Mouse (Mus musculus): ENCODE data around the gene Daglb.
"Not testable (repeated sequence)": the region's sequence is repeated elsewhere in the genome, so short reads cannot be mapped to it uniquely, and the experiment has no call there.

Daglb gene

DNA sequence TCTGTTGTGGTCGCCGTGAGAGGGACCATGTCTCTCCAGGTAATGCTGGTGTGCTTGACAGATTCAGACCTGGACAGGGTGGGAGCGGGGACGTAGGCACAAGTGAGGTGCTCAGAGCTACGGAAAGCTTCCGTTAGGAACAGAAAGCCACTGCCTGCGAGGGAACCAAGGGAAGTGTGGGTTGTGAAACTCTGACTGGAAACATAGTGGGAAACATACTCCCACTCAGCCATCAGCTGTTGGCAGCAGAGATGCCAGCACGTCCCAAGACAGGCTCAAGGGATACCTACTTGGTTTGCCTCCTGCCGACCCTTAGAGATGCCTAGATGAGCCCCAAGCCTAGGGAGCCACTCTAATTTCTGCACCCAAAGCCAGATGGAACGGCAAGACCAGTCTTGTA is 22.8 kb downstream of the Daglb start:
- DNase-seq (ENCODE audit: low read depth, low spot score), result no peak

DNA sequence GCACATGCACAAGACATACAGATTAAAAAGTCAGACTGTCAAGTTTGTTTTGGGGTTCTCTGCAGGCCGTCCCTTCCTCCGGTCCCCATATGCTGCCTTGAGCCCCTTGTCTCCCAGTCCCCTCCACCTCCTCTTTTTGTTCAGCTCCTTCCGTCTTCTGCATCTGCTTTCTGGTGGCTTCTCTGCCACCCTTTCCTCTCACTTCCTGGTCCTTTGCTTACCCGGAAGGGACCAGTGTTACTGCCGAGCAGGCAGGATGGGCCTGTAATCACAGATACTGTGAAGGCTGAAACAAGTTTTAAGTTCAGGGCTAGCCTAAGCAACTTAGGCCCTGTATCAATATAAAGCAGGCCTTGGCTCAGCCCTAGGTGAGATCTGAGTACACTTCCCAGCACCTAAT is 23.6 kb downstream of the Daglb start:
- no peak for DNase-seq (ENCODE audit: low read depth, low spot score)

DNA sequence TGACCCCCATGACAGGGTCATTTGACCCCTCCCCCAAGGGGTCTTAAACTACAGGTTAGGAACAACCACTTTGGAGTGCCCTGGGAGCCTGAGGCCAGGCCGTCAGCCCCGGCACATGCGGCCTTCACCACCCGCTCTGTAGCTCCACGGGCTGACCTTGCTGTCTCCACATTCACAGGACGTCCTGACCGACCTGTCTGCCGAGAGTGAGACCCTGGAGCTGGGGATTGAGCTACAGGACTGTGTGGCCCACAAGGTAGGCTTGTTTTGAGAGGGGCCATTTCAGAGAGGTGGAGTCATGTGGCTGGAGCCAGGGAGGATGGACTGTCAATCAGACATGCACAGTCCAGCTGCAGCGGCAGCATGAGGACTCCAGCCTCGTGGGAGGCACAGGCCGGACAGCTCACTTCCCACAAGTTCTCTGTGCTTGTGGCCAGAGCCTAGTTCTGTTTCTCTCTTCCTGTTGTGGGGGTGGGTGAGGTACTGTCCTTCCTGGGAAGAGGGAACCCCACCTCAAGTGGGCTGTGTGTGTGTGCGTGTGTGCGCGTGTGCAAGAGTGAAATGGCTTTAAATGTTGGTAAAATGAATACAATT is 25.5 kb downstream of the Daglb start:
- DNase-seq (ENCODE audit: low read depth, low spot score), result no peak

DNA sequence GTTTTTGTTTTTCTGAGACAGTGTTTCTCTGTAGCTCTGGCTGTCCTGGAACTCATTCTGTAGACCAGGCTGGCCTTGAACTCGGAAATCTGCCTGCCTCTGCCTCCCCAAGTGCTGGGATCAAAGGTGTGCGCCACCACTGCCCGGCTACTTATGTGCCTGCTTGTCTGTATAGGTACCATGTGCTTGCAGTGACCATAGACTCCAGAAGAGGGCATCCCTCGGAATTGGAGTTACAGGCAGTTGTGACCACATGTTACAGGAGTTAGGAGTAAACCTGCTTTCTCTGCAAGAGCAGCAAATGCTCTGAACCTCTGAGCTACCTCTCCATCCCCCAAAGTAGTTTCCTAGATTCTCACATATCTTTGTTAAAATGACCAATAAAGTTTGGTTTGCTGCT is 27.4 kb downstream of the Daglb start:
- no peak for DNase-seq (ENCODE audit: low read depth, low spot score)

DNA sequence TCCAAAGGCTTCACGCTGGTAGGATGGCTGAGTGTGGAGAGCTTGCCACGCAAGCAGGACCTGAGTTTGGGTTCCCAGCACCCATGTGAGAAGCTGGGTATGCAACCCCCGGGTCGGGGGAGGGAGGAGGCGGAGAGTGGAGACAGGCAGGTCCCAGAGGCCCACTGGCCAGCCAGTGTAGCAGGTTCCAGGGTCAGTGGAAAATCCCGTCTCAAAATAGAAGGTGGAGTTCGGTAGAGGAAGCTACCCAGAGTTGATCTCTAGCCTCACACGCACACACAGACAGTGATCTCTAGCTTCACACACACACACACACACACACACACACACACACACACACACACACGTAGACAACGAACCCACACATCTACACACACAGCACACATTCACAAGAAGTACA is 28.8 kb downstream of the Daglb start:
- no peak for DNase-seq (ENCODE audit: low read depth, low spot score)

DNA sequence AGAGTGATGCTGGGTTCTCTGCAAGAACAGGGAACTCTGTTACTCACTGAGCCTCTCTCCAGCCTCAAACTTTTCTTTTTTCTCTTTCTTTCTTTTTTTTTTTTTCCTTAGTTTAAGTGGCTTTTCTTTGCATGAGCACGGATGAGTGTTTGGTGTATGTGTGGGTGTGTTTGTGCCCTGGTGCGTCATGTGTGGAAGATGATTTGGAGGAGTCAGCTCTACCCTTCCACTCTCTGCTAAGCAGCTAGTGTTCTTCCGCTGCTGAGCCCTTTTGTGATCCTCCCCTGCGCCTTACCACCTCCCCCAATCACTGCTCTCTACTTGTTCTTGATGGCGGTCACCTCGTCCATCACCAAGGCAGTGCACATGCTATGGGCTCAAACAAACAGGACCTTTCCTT is 31.3 kb downstream of the Daglb start:
- no peak for DNase-seq (ENCODE audit: low read depth, low spot score)

DNA sequence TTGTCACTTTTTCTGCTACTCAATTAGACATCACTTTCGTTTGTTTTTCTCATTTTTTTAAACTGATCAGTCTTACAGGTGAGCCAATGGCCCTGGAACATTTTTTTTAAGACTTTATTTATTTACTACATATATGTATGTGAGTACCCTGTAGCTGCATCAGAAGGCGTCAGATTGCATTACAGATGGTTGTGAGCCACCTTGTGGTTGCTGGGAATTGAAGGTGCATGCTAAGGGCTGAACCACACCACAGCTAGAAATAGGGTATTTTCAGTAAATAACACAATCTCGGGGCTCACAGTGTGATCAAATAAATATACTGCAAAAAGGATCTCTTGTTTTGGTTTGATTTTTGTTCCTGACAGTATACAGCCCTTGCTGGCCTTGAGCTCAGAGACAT is 33.1 kb downstream of the Daglb start:
- DNase-seq (ENCODE audit: low read depth, low spot score), result no peak

DNA sequence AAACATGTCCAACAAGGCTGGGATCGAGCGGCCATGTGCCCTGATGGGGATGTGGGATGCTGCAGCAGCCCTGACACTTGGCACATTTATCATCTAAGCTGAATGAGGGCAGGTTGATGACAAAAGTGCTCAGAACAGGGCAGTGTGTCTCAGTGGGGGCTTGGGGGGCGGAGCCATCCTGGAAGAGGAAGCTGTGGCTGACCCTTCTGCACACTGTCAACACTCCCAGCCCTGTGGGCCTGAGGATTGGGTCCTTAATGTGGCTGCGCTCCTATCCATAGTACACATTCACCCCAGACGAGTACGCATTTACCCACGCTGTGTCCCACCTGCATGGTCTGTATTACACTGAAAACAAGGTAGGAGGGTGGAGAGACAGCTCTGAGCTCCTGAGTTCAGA is 34.8 kb downstream of the Daglb start:
- no peak for DNase-seq (ENCODE audit: low read depth, low spot score)

DNA sequence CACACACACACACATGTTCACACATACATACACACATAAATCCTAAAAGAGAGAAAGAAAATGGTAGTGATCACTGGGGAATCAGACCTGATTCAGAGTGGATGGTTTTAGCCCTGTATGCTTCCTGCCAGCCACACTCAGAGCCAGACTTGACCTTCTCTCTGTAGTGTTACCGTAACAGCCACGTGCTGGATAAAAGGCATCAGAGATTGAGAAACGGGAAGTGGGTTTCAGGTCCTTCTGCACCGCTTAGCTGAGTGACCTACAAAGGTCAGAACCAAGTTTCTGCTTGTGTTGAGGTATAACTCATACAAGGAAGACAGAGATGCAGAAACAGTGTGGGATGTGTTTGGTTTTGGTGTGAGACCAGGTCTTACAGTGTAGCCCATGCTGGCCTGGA is 35.3 kb downstream of the Daglb start:
- DNase-seq (ENCODE audit: low read depth, low spot score), result no peak

DNA sequence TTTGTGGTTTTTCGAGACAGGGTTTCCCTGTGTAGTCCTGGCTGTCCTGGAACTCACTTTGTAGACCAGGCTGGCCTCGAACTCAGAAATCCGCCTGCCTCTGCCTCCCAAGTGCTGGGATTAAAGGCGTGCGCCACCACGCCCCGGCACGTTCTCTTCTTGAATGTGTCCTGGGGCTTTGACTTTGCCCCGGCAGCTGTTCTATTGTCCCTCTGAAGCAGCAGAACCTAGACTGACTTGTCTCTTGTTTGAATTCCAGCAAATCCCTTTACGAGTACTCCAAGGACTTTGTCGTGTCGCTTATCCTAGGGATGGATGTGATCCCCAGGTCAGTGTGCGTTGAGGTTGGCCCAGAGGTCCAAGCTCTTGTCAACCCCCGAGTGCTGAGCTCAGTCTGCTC is 36.3 kb downstream of the Daglb start:
- DNase-seq (ENCODE audit: low read depth, low spot score), result not testable (repeated sequence)

DNA sequence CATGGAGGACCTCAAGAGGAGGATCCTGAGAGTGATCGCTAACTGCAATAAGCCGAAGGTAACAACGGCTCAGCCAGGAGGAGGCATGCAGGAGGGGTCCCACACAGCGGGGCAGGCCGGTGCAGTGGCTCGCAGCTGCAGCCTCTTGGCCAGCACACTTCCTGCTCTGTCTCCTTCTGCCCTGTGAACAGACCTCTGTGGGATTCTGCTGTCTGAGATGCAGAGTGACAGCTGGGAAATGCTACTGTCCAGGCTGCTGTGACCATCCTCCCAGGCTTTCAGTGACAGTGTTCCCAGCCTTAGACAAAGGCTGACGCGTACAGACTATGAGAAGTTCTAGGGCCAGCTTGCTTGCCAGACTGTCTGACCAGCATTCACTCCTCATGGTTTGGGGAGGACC is 36.8 kb downstream of the Daglb start:
- no peak for DNase-seq (ENCODE audit: low read depth, low spot score)

DNA sequence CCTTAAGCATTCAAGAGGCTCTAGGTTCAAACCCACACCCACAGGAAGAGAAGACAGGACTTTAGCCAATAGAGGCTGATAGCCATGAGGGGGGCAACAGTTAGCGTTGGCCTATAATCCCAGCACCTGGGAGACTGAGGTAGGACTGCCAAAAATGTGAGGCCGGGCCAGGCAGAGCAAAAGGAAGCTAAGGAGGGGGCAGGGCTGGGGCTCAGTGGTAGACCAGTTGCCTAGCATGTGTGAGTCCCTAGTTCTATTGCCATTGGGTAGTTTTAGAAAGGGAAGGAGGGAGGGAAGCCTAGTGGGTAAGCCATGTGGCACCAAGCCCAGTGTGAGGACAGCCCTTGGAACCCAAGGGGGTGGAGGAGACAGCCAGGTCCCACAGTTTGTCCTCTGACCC is 37.3 kb downstream of the Daglb start:
- no peak for DNase-seq (ENCODE audit: low read depth, low spot score)

DNA sequence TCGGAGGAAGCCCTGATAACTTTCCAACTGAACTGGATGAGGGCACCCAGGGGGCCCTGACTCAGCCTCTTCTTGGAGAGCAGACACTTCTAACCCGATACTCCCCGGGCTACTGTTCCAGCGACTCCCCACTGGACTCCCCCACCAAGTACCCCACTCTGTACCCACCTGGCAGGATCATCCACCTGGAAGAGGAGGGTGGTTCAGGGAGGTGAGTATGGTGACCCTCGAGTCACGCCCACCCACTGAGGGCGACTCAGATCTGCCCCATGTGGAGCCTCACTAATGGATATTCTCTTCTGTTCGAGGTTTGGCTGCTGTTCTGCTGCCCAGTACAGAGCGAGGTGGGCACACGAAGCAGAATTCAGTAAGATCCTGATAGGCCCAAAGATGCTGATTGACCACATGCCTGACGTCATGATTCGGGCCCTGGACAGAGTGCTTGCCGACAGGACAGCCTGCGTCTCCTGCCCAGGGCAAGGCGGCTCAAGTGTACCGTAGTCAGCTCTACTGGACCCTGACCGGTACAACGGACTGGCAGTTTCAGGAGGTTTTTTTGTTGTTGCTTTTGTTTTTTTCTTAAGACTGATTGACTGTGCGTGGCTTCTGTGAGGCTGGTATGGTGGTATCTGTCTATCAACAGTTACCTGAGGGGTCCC is 38.6 kb downstream of the Daglb start:
- no peak for DNase-seq (ENCODE audit: low read depth, low spot score)

DNA sequence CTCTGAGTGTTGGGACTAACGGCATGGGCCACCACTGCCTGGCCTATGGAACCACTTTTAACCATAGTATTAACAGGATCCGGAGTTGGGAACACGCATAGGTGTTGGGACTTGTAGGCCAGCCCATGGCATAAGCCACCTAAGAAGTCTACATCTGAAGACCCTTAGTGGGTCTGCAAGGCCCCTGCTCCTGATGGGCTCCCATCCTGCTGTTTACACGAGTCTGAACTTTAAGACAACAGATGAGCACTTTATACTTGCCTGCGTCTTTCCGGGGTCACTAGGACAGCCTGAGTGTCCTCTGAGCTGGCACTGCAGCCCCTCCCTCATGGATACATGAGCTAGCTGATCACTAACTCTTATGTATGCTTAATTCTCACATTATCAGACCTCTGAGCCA is 39.4 kb downstream of the Daglb start:
- DNase-seq (ENCODE audit: low read depth, low spot score), result no peak

DNA sequence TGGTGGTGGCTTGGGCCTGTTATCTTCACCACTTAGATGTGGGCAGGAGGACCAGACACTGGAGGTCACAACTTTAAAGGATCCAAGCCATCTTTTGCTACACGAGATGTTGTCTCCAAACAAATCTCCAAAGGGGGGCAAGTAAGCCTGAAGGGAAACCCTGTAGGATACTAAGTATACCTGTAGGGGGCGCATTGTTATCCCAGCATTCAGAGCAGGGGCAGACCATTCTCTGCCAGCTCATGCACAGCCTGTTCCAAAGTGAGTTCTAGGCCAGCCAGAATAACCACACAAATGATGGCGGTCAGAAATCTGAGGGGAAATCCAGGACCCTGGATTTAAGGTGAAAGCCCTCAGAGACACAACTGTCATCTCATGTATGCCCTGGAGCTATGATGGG is 40.1 kb downstream of the Daglb start:
- no peak for DNase-seq (ENCODE audit: low read depth, low spot score)

DNA sequence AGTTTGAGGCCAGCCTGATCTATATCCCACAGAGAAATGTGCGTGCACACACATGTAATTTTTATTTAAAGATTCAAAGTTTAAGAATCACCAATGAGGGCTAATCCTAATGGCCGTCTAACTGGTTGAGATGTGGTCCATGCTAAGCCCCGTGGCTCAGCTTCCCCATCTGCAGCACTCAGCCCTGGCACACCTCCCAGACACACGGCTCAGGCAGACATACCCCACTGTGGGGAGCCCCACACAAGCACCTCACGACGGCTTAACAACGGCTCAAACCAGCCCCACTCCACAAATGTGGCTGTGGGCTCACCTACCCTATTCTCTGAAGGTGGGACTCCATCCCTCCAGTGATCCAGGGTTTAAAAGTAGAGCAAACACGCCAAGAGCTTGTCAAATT is 40.7 kb downstream of the Daglb start:
- no peak for DNase-seq (ENCODE audit: low read depth, low spot score)

DNA sequence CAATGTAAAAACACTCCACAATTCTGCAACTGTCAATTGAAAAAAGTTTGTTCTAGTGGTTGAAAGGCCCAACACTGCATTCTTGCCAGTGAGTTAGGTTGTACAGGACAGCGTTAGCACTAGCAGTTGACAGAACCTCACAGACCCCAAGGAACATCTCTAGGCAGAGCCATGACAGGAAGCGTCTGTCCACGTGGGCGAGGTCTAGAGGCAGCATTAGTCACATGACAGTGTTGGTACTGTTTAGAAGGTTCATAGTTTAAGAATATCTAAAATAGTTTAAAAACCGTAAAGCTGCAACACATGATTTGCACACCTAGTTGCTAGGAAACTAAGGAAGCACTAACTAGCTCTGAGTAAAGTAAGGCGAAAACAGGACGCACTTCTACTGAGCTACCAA is 41.2 kb downstream of the Daglb start:
- DNase-seq (ENCODE audit: low read depth, low spot score), result no peak

DNA sequence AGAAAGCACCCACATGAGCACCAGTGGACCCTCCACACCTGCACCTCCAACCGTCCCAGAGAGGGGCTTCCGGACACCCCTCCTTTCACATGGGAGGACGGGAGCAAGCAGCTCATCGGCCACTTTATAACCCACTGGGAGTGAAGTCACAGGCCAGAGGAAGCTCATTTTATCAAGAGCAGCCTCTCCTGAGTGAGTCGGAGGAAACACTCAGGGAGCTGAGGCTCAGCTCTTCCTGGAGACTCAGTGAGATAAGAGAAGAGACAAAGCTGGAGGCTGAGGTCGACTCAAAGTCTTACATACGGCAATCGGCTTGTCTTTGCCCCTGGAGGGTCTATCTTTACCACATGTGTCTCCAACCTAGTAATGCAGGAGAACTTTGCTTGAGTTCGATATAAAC is 44.9 kb downstream of the Daglb start:
- DNase-seq (ENCODE audit: low read depth, low spot score), result no peak

DNA sequence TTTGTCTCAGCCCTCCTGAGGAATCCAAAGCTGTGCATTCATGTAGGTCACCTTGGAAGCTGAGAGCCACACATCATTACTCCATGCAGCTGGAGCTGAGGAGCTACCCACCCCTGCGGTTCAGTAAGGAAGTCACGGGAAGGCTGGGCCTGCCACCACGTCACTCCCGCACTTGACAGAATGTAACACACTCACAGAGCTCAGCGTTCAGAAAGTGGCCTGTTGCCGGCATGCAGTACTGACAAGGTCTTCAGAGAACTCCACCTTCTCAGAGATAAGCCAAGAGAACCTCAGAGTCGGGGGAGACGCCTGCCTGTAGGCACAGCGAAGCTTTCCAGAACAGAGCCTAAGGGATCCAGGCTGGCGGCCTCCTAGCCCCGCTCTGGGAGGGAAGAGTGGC is 45.4 kb downstream of the Daglb start:
- DNase-seq (ENCODE audit: low read depth, low spot score), result peak; percentile 39

DNA sequence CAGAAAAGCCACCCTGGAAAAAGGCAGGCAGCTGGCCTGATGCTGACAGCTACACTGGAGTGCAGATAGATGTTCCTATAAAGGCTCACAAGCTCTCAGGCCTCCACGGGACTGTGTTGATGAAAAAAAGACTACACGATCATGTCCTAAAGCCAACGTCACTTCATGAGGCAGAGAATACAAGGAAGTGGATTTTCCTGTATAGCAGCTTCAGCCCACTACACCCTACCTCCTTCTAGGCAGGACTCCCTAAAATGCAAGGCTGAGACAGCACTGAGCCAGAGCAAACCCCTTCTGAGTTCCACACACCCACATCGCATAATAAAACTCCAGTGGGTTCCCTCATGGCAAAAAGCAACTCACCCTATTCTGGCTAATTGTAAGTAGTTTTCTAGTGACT is 47.2 kb downstream of the Daglb start:
- no peak for DNase-seq (ENCODE audit: low read depth, low spot score)

DNA sequence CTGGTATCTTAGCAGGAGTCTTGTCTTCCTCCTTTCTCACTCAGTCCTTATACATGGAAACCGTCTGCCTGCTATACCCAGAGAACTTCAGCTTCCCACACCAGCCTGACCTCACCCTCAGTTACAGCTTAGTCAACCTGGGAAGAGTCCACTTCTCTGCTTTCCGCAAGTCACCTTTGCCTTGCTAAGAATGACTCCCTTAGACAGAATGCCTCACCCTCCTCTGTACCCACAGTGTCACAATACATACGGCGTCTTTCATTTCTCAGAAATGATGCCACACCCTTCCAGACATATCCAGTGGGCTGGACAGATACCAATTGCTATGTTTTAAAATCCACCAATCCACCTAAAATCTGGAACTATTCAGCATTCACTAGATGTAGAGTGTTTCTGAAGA is 47.9 kb downstream of the Daglb start:
- no peak for DNase-seq (ENCODE audit: low read depth, low spot score)

DNA sequence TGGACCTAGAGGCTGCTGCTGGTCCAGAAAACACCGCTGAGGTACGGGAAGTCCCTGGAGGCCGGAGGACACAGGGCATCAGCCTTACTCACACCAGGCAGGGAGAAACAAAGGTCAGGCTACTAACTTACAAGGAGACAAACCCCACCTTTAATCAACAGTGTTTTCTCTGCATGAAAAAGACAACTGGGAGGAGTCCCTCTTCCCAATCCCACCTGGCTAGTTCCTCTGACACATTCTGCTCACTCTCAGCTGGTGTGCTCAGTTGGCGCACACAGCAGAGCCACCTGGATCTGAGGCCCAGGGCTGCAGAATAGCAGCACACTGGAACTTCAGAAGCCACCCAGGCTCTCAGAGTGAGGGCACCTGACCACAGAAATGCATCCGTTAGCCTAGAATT is 50.5 kb downstream of the Daglb start:
- no peak for DNase-seq (ENCODE audit: low read depth, low spot score)

DNA sequence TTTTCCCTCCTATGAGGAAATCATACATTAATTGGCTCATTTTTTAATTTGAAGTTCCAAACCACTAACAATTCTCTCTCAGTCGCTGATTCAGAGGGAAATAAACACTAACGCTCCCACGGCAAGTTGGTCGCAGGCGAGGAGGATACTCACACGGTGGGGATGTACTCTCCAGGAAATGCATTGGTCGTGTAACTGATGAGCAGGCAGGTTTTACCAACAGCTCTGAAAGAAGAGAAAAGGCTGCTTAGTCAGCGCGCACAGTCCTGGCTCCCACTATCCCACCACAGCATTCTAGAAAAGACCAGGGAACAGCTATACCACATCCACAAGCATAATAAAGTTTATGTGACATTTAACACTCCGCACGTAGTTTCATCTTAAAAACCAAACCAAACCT is 52.6 kb downstream of the Daglb start:
- no peak for DNase-seq (ENCODE audit: low read depth, low spot score)

DNA sequence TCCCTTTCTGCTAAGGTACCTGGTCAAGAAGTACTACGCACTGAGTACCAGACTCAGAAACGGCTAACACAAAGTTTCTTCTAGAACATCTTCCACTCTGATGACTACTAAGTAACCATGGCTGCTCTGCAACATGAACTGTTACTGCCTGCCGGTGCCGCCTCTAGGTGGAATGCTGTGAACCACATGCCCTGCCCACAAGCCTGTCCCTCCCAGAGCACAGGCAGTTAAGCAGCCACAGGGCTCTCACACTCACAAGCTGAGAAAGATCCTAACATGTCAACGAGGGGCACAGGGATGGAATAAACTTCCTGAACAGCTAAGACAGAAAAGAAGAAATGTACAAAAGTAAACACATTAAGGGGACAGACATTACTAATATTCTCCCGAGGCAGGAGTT is 53.1 kb downstream of the Daglb start:
- no peak for DNase-seq (ENCODE audit: low read depth, low spot score)
